Mouse (Mus musculus): ENCODE data around the gene Kcnk5. TPM values are rescaled to one million over a fixed set of nuclear protein-coding genes. Genes with fewer than 3 reads are reported as not detected.

Gene Kcnk5
- polyA plus RNA-seq, 1 experiment, result 7.2 TPM

DNA sequence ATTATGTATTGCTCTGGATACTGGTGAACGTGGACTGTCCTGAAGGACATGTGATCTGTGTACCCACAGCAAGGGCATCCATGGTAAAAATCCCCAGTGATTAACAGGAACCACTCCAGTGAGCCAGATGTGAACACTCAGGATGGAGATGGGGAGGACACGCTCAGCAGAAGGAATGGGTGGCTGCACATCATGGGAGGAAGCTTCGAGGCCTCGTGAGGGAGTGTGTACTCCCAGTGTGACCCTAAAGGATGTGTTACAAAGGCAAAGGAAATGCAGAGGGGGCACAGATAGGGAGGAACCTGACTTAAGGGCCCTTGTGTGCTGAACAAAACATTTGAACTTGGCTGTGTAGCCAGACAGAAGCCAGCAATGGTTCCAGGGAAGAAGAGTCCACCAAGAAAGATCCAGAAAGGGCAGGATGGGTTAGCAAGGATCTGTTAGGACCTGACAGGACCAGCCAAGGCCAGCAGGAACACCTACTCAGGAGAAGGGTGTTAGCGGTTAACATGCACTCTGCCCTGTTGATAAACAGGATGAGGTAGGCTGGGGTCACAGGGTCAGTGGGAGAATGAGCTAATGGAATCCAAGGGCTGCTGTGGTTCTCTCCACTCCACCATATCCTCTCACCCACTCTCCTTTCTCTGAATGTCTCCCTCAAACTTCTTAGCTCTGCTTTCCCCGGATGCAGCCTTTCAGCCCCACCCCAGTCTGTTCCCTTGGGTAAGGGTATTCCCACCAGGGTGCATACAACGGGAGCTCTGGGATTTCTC, 68.2 kb downstream of the Kcnk5 start:
- H3K79me2 ChIP-seq (ENCODE audit: control insufficient read depth, insufficient read depth), result no peaks in the 10 kb centered on the region
- TF ChIP-seq SRF (IDR thresholded peaks at IDR 0.05; ENCODE audit: control insufficient read depth, insufficient read length, low read depth) (no peak), MAX (IDR thresholded peaks at IDR 0.05; ENCODE audit: low read depth) (no peak), POLR2AphosphoS2 (IDR thresholded peaks at IDR 0.05; ENCODE audit: insufficient read length, low read depth) (no peak), CEBPB (IDR thresholded peaks at IDR 0.05; ENCODE audit: insufficient read depth, poor library complexity, severe bottlenecking) (no peak), TCF12 (IDR thresholded peaks at IDR 0.05; ENCODE audit: insufficient read depth, poor library complexity, severe bottlenecking) (no peak), POLR2A (IDR thresholded peaks at IDR 0.05; ENCODE audit: insufficient read length, low read depth) (no peak)
- no peak overlapping the region for H3K4me3 ChIP-seq
- H3K36me3 ChIP-seq (ENCODE audit: control insufficient read depth, insufficient read depth), result no peaks in the 10 kb centered on the region
- H3K4me2 ChIP-seq (ENCODE audit: low read depth), result no peak overlapping the region
- no peaks in the 10 kb centered on the region for H3K27me3 ChIP-seq (ENCODE audit: control insufficient read depth, insufficient read depth, insufficient read length)
- H3ac ChIP-seq (ENCODE audit: control insufficient read depth, insufficient read length), result no peak overlapping the region

DNA sequence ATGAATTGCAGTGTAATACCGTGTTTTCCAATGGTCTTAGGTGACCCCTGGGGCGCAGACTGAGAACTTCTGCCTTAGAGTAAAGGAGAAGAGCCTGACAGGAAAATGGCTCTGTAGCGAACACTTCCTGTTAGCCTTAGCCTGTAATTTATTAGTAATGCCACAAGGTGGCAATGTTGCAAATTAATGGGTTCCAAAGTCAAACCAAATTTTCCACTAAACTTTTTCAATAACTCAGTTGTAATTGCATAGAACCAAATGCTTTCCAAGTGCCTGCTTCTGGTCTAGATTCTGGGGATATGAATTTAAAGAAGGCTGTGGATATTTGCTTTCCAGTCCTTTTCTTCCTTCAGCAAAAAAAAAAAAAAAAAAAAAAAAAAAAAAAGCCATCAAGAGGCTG, 69.4 kb downstream of the Kcnk5 start:
- H3K4me2 ChIP-seq (ENCODE audit: low read depth), result no peak overlapping the region
- no peak for TF ChIP-seq TCF12 (IDR thresholded peaks at IDR 0.05; ENCODE audit: insufficient read depth, poor library complexity, severe bottlenecking)
- TF ChIP-seq CEBPB (IDR thresholded peaks at IDR 0.05; ENCODE audit: insufficient read depth, poor library complexity, severe bottlenecking), result no peak
- TF ChIP-seq E2F4 (IDR thresholded peaks at IDR 0.05; ENCODE audit: insufficient read depth), result no peak
- no peak for TF ChIP-seq MAX (IDR thresholded peaks at IDR 0.05; ENCODE audit: low read depth)
- no peak for TF ChIP-seq MYOG (IDR thresholded peaks at IDR 0.05; ENCODE audit: control insufficient read depth in 1 of 3, insufficient read depth in 1 of 3, insufficient read length in 2 of 3, low read depth in 2 of 3)
- TF ChIP-seq REST (IDR thresholded peaks at IDR 0.05; ENCODE audit: insufficient read depth, insufficient read length), result no peak
- no peak for TF ChIP-seq POLR2A (IDR thresholded peaks at IDR 0.05; ENCODE audit: insufficient read length, low read depth)
- TF ChIP-seq MYOD1 (IDR thresholded peaks at IDR 0.05; ENCODE audit: control insufficient read depth in 1 of 3, insufficient read length in 2 of 3, low read depth in 2 of 3), result no peak
- no peak for TF ChIP-seq USF1 (IDR thresholded peaks at IDR 0.05; ENCODE audit: low read depth)
- no peak for TF ChIP-seq POLR2AphosphoS2 (IDR thresholded peaks at IDR 0.05; ENCODE audit: insufficient read length, low read depth)
- no peak for TF ChIP-seq SRF (IDR thresholded peaks at IDR 0.05; ENCODE audit: control insufficient read depth, insufficient read length, low read depth)
- no peak for TF ChIP-seq TCF3 (IDR thresholded peaks at IDR 0.05; ENCODE audit: insufficient read length, low read depth)
- no peak overlapping the region for H3K4me3 ChIP-seq
- no peaks in the 10 kb centered on the region for H3K36me3 ChIP-seq (ENCODE audit: control insufficient read depth, insufficient read depth)
- no peaks in the 10 kb centered on the region for H3K79me2 ChIP-seq (ENCODE audit: control insufficient read depth, insufficient read depth)
- H3K27me3 ChIP-seq (ENCODE audit: control insufficient read depth, insufficient read depth, insufficient read length), result no peaks in the 10 kb centered on the region
- H3ac ChIP-seq (ENCODE audit: control insufficient read depth, insufficient read length), result no peak overlapping the region

- TF ChIP-seq POLR2AphosphoS2 (IDR thresholded peaks at IDR 0.05; ENCODE audit: insufficient read length, low read depth), result no peak
- TF ChIP-seq SRF (IDR thresholded peaks at IDR 0.05; ENCODE audit: control insufficient read depth, insufficient read length, low read depth), result no peak
- no peak overlapping the region for H3K4me2 ChIP-seq (ENCODE audit: low read depth)
- H3K36me3 ChIP-seq (ENCODE audit: control insufficient read depth, insufficient read depth), result no peaks in the 10 kb centered on the region
- no peak overlapping the region for H3K4me3 ChIP-seq
- H3K79me2 ChIP-seq (ENCODE audit: control insufficient read depth, insufficient read depth), result no peaks in the 10 kb centered on the region
- peaks cover 2% of the 10 kb centered on the region for H3K27me3 ChIP-seq (ENCODE audit: control insufficient read depth, insufficient read depth, insufficient read length)
- H3ac ChIP-seq (ENCODE audit: control insufficient read depth, insufficient read length), result no peak overlapping the region
Measured at GRCm38 (mm10) chr14:20110945-20111344, 70.7 kb downstream of the Kcnk5 start.

DNA sequence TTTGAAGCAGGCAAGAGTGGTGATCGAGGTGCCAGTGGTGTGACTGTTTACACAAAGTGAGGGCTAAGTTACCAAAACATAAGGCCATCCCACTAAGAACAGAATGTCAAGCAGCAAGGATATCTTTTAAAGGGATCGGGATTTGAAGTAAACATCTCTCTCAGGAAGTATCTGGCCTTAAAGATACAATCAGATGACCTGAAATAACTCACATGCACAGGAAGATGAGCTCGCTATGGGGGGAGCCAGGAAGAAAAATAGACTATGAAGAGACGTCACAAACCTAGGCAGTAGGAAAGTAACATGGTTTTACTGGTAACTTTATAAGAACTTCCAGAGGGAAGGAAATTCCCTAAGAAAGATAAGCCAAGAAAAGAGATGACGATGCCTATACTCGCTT, 75.3 kb downstream of the Kcnk5 start:
- peaks cover 8% of the 10 kb centered on the region for H3K27me3 ChIP-seq (ENCODE audit: control insufficient read depth, insufficient read depth, insufficient read length)
- no peak overlapping the region for H3K4me2 ChIP-seq (ENCODE audit: low read depth)
- no peak overlapping the region for H3K4me3 ChIP-seq
- H3K36me3 ChIP-seq (ENCODE audit: control insufficient read depth, insufficient read depth), result no peaks in the 10 kb centered on the region
- no peak overlapping the region for H3ac ChIP-seq (ENCODE audit: control insufficient read depth, insufficient read length)
- H3K79me2 ChIP-seq (ENCODE audit: control insufficient read depth, insufficient read depth), result no peaks in the 10 kb centered on the region
- TF ChIP-seq MAX (IDR thresholded peaks at IDR 0.05; ENCODE audit: low read depth) (no peak), SRF (IDR thresholded peaks at IDR 0.05; ENCODE audit: control insufficient read depth, insufficient read length, low read depth) (no peak), TCF3 (IDR thresholded peaks at IDR 0.05; ENCODE audit: insufficient read length, low read depth) (no peak), E2F4 (IDR thresholded peaks at IDR 0.05; ENCODE audit: insufficient read depth) (no peak), USF1 (IDR thresholded peaks at IDR 0.05; ENCODE audit: low read depth) (no peak), CEBPB (IDR thresholded peaks at IDR 0.05; ENCODE audit: insufficient read depth, poor library complexity, severe bottlenecking) (no peak), REST (IDR thresholded peaks at IDR 0.05; ENCODE audit: insufficient read depth, insufficient read length) (no peak), POLR2A (IDR thresholded peaks at IDR 0.05; ENCODE audit: insufficient read length, low read depth) (no peak), MYOG (IDR thresholded peaks at IDR 0.05; ENCODE audit: control insufficient read depth in 1 of 3, insufficient read depth in 1 of 3, insufficient read length in 2 of 3, low read depth in 2 of 3) (no peak)

GRCm38 (mm10) chr14:20103207-20103606, 78.4 kb downstream of the Kcnk5 start:
- no peak overlapping the region for H3K4me2 ChIP-seq (ENCODE audit: low read depth)
- no peak overlapping the region for H3K4me3 ChIP-seq
- no peaks in the 10 kb centered on the region for H3K79me2 ChIP-seq (ENCODE audit: control insufficient read depth, insufficient read depth)
- TF ChIP-seq CEBPB (IDR thresholded peaks at IDR 0.05; ENCODE audit: insufficient read depth, poor library complexity, severe bottlenecking), result no peak
- TF ChIP-seq USF1 (IDR thresholded peaks at IDR 0.05; ENCODE audit: low read depth), result no peak
- no peak for TF ChIP-seq MYOG (IDR thresholded peaks at IDR 0.05; ENCODE audit: control insufficient read depth in 1 of 3, insufficient read depth in 1 of 3, insufficient read length in 2 of 3, low read depth in 2 of 3)
- TF ChIP-seq E2F4 (IDR thresholded peaks at IDR 0.05; ENCODE audit: insufficient read depth), result no peak
- no peak for TF ChIP-seq POLR2A (IDR thresholded peaks at IDR 0.05; ENCODE audit: insufficient read length, low read depth)
- TF ChIP-seq SRF (IDR thresholded peaks at IDR 0.05; ENCODE audit: control insufficient read depth, insufficient read length, low read depth), result no peak
- TF ChIP-seq TCF12 (IDR thresholded peaks at IDR 0.05; ENCODE audit: insufficient read depth, poor library complexity, severe bottlenecking), result no peak
- TF ChIP-seq REST (IDR thresholded peaks at IDR 0.05; ENCODE audit: insufficient read depth, insufficient read length), result no peak
- no peak for TF ChIP-seq MYOD1 (IDR thresholded peaks at IDR 0.05; ENCODE audit: control insufficient read depth in 1 of 3, insufficient read length in 2 of 3, low read depth in 2 of 3)
- TF ChIP-seq POLR2AphosphoS2 (IDR thresholded peaks at IDR 0.05; ENCODE audit: insufficient read length, low read depth), result no peak
- no peaks in the 10 kb centered on the region for H3K36me3 ChIP-seq (ENCODE audit: control insufficient read depth, insufficient read depth)
- no peak overlapping the region for H3ac ChIP-seq (ENCODE audit: control insufficient read depth, insufficient read length)
- peaks cover 8% of the 10 kb centered on the region for H3K27me3 ChIP-seq (ENCODE audit: control insufficient read depth, insufficient read depth, insufficient read length)

All from myocyte (in vitro differentiated cells).